Mouse (Mus musculus): ENCODE results near the gene Fbxw4.

GRCm38 (mm10) chr19:45589761-45590160 lies 70.4 kb downstream of the Fbxw4 start:
- TF ChIP-seq CTCF (IDR thresholded peaks at IDR 0.05; ENCODE audit: low read depth, low read length) (no peak), TAL1 (conservative IDR thresholded peaks at IDR 0.05; ENCODE audit: low read depth, low read length) (no peak), POLR2AphosphoS5 (IDR thresholded peaks at IDR 0.05; ENCODE audit: insufficient replicate concordance, low read depth, low read length) (no peak), GATA1 (IDR thresholded peaks at IDR 0.05; ENCODE audit: borderline replicate concordance, low read length) (no peak), GATA2 (IDR thresholded peaks at IDR 0.05; ENCODE audit: borderline replicate concordance, low read depth, low read length) (no peak)
